Mouse (Mus musculus) frontal cortex, postnatal 25 days (tissue): ENCODE data around the gene Fgfr1op.
"Not testable (repeated sequence)": the region's sequence is repeated elsewhere in the genome, so short reads cannot be mapped to it uniquely, and the experiment has no call there.

ENCODE experiments used
- DNase-seq, 2 experiments: peaks; one replicate each; pipeline ENCODE4 v3.0.0; 2022; ENCODE audit warnings: low spot score in 2 of 2

The Fgfr1op gene

DNA sequence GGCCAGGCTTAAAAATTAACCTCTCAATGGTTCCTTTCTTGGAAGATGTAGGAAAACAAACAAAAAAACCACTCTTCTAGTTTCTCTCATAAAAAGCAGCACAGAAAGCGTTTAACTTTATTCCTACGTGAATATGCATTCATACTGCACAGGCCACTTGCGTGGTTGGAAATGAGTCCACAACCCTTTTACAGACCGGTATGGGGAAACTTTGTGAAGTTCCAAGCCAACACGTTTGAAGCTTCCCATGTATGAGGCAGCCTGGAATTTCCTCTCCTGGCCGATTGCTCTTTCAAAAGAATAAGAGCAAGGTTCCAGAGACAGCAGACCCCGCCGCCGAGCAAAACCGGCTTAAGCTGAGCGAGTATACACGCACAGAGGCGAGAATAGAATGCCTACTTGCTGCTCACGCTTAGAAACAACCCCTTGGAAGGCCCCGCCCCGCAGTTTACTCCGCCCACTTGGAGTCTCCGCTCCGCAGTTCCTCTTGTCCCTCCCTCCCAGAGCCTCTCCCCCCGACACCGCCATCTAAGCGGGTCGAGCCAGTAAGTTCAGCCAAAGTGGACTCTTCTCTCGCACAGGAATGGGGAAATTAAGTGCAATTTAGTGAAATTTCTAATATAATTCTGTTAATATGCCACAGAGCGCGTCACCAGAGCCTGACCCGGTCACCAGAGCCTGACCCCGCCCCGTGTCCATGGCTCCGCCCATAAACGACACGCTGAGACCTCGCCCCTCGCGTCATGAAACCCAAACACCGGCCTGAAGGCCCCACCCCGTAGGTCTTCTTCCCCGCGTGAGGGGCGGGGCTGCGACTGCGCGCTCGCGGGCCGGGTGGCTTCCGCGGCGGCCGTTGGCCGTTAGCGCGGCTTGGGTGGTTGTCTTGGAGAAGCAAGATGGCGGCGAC is at the start of gene Fgfr1op:
Gene Fgfr1op, plus strand, starts transcription at position 801 of the 907 bp plus-strand sequence.
- DNase-seq = peak; percentile 61 to 69

DNA sequence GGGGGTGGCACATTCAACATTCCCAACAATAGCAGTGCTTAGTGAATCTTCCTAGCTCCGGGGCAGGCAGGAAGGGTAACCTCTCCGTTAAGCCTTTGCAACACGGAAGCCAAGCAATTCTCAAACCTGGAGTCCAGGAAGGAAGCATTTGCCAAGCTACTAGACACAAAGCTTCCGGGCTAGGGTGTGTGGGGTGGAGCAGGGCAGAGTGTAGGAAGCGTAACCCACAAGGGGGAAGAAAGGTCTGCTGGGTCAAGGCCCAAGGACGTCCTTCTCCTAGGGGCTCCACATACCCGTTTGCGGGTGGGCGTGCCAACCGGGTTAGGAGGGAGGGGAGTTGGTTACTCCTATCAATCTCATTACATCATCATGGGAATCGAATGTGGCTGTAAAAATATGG is 48.9 kb upstream of the Fgfr1op start:
- DNase-seq = not testable (repeated sequence)

DNA sequence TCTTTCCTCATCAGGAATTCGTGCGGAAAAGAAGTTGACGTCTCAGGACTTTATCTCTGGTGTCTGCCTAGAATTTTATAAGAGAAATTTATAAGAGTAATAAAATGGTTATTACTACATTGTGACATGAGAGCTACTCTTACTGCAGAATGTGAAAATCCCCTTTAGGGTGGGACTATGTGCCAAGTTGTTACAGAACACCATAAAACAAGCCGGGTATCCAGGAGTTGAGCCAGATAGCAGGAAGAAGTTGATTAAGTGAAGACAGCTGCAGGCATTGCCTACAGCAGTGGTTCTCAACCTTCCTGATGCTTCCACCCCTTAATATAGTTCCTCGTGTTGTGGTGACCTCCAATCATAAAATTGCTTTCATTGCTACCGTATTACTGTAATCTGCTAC is 48.4 kb upstream of the Fgfr1op start:
- not testable (repeated sequence) for DNase-seq

DNA sequence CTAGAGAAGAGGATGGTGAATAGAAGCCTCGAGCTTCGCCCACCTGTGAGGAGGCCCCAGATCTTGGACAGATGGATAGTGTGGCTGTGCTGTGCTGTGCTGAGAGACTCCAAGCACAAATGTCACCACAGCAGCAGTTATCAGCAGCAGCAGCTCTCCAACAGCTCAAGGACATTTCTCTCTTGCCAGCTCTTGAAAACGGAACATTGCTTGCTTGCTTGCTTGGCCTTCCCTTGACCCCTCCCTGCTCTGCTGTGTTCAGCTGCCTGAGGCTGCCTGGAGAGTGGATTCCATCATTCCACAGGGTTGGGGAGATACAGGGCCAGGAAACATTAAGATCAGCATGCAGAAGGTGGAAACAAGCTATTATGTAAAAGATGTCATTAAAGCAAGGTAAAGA is 42.3 kb upstream of the Fgfr1op start:
- not testable (repeated sequence) for DNase-seq

DNA sequence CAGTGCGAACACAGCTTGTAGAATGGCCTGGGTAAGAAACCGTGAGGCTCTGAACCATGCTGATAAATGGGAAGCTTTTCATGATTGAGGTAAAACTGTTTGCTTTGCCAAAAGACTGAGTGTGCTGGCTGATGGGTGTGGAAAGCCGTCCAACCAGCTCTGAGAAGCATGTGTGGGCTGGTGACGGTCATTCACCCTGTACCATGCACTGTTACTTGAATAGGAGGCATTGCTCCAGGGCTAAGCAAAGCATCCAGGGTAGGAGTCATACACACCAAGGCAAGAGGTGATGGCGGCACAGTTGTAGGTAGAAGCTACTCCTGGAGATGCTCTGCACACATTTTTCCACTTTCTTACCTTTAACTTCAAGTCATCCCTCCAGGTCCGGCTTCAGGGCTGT is 40.7 kb upstream of the Fgfr1op start:
- not testable (repeated sequence) for DNase-seq

DNA sequence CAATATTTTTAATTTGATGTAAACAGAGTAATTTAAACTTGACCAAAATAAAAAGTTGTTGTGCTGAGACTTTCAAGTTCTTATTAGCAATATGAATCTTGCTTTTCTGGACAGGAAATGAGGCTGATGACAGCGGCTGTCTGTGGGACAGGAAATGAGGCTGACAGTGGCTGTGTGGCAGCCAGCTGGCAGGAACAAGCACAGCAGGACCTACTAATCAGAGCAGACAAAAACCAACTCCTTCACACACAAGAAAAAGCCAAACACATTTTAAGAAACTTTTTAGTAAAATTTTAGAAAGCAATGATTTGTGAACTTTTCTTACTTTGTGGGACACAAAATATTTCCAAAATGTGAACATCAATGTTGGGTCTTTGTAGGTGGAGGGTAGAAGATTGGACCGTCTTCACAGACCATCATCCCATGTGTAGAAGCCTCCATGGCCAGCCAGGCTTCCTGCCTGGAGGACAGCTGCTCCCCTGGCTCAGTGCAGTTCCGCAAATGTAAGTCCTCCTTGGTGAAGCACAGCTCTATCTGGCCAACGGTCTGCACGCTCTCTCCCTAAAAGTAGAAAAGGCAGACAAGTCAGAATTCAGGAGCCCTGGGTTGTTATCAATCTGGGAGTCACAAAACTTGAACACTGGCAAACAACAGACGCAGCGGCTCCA is 36.8 kb upstream of the Fgfr1op start:
- not testable (repeated sequence) for DNase-seq

DNA sequence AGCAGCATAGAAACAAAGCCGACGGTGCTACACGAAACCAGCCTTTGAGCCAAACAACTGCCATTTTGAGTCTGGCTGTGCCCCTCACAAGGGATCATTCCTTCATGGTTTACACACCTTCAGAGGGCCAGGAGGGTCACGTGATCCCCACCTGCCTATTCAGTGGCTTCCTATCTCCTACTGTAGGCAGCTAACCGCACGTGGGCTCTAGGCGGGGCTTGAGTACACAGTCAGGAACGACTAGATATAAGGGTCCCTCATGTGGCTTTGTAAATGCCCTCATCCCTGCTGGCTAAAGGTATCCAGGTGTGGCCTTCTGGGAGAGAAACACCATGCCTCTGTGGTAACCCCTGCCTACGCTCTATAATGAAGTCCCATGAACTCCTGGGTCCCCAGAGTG is 35.7 kb upstream of the Fgfr1op start:
- DNase-seq = not testable (repeated sequence)

DNA sequence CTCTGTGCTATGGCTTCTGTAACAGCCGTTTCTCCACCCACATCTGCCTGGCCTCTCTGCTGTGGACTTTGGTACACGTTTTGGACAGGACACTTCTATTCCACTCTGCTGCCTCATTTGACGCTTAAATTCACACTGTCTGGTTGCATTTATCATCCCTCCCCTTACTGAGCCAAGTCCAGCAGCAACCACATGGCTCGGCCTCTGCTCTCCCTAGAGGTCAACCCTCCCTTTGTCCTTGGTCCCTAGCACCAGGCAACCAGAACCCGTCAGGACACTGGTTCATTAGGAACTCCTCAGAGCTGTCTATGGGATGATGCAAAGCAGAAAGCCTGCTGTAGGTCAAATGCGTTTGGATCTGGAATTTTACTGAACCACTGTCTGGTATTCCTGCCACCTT is 34.5 kb upstream of the Fgfr1op start:
- not testable (repeated sequence) for DNase-seq

DNA sequence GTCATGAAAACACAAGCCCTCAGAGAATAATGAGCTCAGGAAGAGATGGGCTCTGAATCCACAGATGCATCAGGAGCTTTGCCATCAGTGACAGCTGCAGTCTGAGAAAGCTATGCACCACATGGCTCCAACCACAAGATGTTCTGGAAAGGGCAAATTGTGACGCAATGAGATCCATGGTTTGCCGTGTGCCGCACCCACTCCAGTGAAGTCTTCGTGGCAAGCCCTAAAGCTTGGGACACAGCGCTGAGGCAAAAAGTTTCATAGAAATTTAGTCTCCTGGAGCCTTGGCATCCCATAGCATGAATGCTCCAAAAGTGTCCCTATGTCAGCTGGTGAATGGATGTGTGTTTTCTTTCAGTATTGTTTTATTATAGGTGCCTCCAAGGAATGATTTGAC is 27.2 kb upstream of the Fgfr1op start:
- not testable (repeated sequence) for DNase-seq

DNA sequence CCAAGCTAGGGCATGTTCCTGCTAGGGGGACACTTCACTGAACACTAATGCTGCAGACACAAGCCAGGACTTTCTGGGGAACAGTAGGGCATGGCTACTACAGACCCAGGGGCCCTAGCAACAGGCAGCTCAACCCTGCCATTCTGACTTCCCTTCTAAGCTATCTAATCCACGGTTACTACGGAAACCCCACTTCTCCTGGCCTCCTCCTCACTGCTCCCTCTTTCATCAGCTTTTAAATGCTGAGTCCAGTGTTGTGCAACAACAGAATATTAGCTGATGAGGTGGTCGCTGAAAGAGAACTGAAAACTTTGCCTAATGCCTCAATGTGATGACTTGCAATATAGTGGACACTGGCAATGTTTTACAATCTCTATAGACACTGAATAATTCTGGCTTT is 25.1 kb upstream of the Fgfr1op start:
- not testable (repeated sequence) for DNase-seq

DNA sequence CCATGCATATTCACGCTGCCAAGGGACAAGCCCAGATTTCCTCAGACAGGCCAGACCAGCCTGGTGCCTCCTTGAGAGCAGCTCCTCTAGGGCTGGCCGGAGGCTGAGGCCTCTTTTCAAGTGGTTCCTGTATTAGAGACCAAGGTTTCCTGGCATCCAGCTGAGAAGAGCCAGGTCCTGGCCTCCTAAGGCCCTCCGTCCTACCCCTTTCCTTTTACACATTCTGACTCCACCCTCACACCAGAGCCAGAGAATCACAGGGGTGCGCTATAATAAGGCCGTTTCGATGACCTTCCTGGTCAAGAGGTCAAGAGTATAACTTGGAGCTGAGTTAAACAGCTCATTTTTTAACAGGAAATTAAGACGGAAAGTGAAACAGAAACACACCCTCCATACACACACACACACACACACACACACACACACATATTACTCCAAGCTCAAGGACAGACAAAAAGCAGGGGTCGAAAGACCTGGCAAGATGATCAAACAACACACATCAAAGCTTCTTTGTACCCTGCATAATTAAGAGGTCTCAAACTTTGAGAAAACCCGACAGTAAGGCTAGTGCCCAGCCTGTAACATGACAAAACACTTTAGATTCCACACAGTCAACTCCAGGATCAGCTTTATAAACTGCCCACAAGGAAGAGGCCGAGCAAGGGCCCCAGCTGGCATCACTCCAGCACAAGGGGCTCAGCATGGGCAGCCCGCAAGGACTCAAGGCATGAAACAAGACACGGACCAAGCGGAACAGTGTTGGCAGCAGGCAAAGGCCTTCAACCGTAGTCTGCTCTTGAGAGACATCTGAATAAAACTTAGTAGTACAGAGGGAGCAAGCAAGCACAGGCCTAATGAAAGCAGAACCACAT is 21.3 kb upstream of the Fgfr1op start:
- not testable (repeated sequence) for DNase-seq

DNA sequence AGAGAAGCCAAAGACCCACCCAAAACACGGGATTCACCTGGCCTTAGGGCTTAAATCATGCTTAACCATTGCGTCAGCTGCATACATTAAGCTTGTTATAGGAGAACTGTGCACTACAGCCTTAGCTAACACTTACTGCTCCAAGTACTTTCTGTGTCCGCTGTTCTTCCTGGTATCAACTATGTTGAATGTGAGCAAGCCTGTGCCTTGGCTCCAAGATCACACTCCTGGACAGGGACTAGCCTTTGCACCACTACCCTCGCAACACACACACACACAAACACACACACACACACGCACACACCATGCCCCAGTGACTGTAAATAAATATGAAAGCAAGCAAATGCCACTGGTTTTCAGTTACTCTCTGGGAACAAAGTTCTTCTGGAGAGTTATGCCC is 18.4 kb upstream of the Fgfr1op start:
- not testable (repeated sequence) for DNase-seq

DNA sequence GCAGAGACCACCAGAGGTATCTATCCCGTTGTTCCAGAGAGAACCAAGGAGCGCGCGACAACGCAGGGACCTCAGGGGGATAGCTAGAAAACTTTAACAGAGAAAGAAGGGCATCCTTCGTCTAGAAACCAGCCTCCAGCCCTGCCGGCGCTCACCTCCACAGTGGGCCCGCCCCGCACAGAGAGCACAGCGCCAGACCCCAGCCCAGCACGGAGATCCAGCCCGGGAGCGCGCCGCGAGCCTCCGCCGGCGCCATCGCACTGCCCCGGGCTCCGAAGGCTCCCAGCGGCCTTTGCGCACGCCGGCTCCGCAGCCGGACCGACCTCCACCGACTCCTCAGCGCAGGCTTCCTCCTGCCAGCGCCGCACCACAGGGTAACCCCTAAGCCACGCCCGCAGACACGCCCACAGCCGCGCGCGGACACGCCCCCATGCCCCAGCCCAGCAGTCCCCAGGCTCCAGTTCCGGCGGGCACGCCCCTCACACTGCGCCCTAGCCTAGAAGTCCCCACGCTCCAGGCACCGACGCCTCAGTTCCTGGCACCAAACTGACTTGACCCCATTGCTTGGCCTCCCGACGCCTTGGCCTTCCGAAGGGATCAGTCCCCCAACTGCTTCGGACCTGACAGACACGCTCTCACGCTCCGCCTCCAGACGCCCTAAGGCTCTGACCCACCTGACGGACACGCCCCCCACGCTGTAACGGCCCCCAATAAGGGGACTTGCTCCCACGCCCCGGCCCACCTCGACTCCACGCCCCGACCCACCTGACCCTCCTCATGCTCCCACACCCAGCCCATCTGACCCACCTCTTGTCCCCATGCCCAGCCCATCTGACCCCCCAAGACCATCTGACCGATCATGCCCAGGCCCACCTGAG is 17.6 kb upstream of the Fgfr1op start, which contains the start of the genes Gm49673 and Rnaset2a:
Gene Gm49673, minus strand, starts transcription at position 350 of the 878 bp plus-strand sequence.
Gene Rnaset2a, minus strand, starts transcription at position 659 of the 878 bp plus-strand sequence.
- DNase-seq = not testable (repeated sequence)

DNA sequence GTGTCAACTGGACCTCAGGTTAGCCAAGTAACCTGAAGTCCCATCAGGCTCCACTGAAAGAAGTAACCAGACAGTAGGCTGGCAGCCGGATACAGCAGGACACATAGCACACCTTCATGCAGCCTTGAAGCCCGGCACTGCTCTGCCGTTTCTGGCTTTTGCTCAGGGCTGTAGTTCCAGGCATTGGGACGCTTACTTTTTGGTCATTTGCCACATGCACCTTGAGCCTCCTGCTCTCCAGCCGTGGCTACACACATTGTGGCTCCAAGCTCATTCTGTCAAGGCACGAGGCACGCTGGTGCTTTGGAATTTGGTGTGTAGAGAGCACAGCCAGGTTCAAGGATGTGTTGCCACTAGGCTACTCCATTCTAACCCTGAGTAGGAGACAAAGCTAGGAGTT is 10.3 kb upstream of the Fgfr1op start:
- DNase-seq = not testable (repeated sequence)

DNA sequence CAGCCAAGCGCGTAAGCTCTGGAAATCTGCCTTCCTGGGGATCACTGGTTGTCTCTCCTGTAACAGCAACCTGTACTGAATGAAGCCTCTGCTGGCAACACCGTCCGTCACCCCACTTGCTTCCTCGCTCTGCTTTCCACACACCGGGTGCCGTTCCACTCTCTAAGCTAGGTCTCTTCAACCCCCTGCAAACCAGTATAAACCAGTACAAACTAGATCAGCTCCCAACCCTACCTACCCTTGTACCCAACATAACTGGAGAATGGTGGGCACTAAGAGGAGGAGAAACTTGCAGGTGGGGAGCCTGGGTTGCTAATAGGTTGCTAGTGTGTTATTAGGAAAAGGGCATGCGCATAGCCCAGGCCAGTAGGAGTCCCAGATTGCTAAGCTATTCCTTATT is 9.3 kb upstream of the Fgfr1op start:
- not testable (repeated sequence) for DNase-seq

DNA sequence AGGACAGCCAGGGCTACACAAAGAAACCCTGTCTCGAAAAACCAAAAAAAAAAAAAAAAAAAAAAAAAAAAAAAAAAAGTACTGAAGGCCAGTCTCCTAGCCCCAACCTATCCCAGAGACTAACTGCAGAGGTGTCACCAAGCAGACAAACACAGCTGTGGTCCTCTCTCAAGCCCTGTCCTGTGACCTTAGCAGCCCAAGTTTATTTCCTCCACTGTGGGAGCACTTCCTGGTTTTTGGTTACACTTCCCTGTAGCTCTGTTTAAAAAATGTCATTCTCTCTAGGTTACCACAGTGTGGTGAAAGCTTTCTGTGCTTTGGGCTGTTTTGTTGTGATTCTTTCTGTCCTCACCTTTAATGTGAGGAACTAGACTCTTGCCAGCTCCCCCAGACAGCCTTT is 6.7 kb upstream of the Fgfr1op start:
- DNase-seq = not testable (repeated sequence)

DNA sequence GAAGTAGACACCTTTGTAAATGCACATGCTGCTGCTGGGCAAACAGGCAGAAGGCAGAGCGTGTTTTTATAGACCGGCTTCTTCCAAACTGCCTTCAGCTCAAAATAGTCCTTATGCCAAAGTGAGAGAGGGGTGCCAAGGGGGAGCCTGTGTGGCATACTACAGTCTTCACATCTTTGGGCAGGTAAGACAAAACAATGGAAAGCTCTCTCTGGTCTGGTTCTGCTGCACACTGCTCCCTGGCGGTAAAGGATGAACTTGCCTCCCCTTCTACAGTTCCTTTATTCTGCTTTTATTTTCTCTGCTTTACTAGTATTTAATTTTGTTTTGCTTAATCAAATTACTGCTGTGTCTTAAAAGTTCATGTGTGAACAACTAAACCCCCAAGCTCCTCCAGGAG is 4.3 kb upstream of the Fgfr1op start:
- not testable (repeated sequence) for DNase-seq

DNA sequence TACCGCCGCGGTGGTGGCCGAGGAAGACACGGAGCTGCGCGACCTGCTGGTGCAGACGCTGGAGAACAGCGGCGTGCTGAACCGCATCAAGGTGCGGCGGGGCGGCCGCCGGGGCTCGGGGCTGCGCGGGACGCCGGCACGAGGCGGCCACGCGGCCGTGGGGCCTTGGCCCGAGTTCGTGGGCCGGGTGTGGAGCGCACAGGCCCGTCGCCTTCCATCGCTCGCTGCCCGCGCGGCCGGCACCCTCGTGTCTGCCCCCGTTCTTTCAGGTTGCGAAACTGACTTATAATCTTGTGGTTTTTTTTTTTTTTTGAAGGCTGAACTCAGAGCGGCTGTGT is 276 bp downstream of the Fgfr1op start:
- not testable (repeated sequence) for DNase-seq

DNA sequence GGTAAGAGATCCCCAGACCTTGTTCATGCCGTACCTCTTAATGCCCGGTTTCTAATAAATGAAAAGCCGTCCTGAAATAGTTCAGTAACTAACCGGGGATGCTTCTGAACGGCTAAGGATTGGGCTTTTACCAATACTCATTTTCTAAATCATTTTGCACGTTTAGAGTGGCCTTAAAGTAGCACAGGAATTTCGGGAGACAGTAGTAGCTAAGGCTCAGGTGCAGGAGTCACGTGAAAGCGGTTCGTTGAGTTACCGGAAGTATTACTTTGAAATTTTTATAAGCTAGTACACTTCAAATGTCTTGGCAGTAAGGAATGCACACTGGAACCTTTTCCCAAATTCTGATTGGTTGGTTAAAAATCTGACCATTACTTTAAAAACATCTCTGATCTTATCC is 676 bp downstream of the Fgfr1op start:
- DNase-seq = not testable (repeated sequence)

DNA sequence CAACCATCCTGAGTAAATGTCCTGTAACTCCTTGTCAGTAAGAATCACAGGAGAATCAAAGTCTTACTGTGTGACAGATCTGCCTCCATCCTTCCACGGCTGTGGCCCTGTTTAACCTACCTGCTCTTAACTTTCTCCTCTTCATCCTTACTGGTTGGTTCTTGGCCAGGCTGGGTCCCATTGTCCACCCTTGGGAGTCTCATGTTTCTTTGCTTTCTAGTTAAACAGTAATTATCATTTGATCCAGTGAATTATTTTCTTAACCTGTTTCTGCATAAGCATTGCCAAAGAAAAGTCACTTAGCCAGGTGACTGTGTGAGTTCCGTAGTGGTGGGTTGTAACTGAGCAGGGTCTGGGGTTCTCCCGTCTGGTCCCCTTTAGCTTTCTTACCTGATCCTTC is 1.2 kb downstream of the Fgfr1op start:
- DNase-seq = not testable (repeated sequence)

DNA sequence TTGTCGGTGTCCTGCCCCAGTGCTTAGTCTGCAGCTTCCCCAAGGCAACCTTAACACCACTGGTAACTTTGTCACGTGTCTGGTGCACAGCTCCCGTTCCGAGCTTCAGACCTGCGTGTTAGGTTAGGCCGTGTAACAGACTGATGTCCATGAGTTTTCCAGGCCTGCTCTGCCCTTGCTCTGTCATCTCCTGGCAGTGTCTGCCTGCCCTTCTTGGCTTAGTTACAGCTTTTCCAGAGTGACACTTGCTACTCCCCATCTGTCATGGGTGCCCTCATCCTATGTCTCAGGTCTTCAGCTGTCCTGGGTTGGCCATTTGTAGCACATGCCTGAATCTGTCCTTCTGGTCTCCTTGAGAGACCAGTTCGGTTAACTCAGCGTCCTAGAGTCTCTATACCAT is 2.1 kb downstream of the Fgfr1op start:
- not testable (repeated sequence) for DNase-seq
